Mouse (Mus musculus) ES-Bruce4 (cell line): ENCODE measurements around the gene Hfm1. TPM values are rescaled to one million over a fixed set of nuclear protein-coding genes. Genes with fewer than 3 reads are reported as not detected.

Source experiments
- H3K27ac ChIP-seq: 2 replicates; pipeline ENCODE4 v1.5.1; 2012; ENCODE audit warnings: low read length, inconsistent platforms; ENCODE audit not compliant: insufficient read depth
- H3K27me3 ChIP-seq: 2 replicates; pipeline ENCODE4 v1.6.1; 2012; ENCODE audit warnings: mild to moderate bottlenecking, low read length, inconsistent platforms; ENCODE audit not compliant: control insufficient read depth, poor library complexity, insufficient read depth, severe bottlenecking
- H3K36me3 ChIP-seq: 2 replicates; pipeline ENCODE4 v1.6.1; 2012; ENCODE audit warnings: inconsistent platforms, mild to moderate bottlenecking, low read length, moderate library complexity; ENCODE audit not compliant: control insufficient read depth, poor library complexity, insufficient read depth, severe bottlenecking
- H3K4me1 ChIP-seq: one replicate; pipeline ENCODE4 v1.8.1; 2011; ENCODE audit warnings: low read length; ENCODE audit not compliant: control insufficient read depth, insufficient read depth
- H3K4me3 ChIP-seq: 2 replicates; pipeline ENCODE4 v1.5.1; 2011; ENCODE audit warnings: low read depth, mild to moderate bottlenecking, low read length
- H3K9ac ChIP-seq: 2 replicates; pipeline ENCODE4 v1.6.1; 2012; ENCODE audit warnings: low read depth, mild to moderate bottlenecking, inconsistent platforms; ENCODE audit not compliant: poor library complexity, severe bottlenecking
- H3K9me3 ChIP-seq: replicated peaks from 2 replicates; pipeline ENCODE4 v1.6.1; 2012; ENCODE audit warnings: mild to moderate bottlenecking, low read length, inconsistent platforms; ENCODE audit not compliant: control insufficient read depth, poor library complexity, insufficient read depth, severe bottlenecking
- CTCF ChIP-seq: IDR thresholded peaks from one replicate; pipeline ENCODE4 v1.8.1; 2011; ENCODE audit warnings: low read depth, low read length
- EP300 ChIP-seq: IDR thresholded peaks from 2 replicates; pipeline ENCODE4 v1.6.1; 2011; ENCODE audit warnings: low read depth, low read length; ENCODE audit not compliant: insufficient read depth
- POLR2A ChIP-seq: IDR thresholded peaks from one replicate; pipeline ENCODE4 v1.8.1; 2011; ENCODE audit warnings: low read length; ENCODE audit not compliant: insufficient read depth
- polyA plus RNA-seq: library from polyadenylated mRNA; stranded (reverse); fragments of >200 nt; gene quantifications from 2 replicates; pipeline ENCODE4 v1.2.4, GENCODE M21; 2011; ENCODE audit warnings: low read depth; ENCODE audit not compliant: missing spikeins, insufficient read depth, insufficient read length

Gene Hfm1
- 2.8 and 3.5 TPM in 2 replicates for polyA plus RNA-seq

GRCm38 (mm10) chr5:106925488-106926368 is at the start of gene Hfm1:
Gene Hfm1 (minus strand): TSS chr5:106926321.
- Histone ChIP-seq H3K4me3 (peak within 1 kb of the TSS; percentile 85), H3K9me3 (no peaks in the 10 kb centered on the region), H3K27ac (no peak within 1 kb of the TSS), H3K9ac (peak within 1 kb of the TSS; percentile 94), H3K27me3 (peaks cover 2% of the 10 kb centered on the region), H3K4me1 (no peaks in the 10 kb centered on the region), H3K36me3 (no peaks in the 10 kb centered on the region)
- TF ChIP-seq CTCF (no peak), POLR2A (no peak), EP300 (no peak)

- no peak overlapping the region for H3K4me3 ChIP-seq
- H3K27me3 ChIP-seq: no peaks in the 10 kb centered on the region
- H3K36me3 ChIP-seq: peaks cover 55% of the 10 kb centered on the region
- H3K9me3 ChIP-seq: no peaks in the 10 kb centered on the region
- no peak overlapping the region for H3K9ac ChIP-seq
- no peaks in the 10 kb centered on the region for H3K4me1 ChIP-seq
- no peak overlapping the region for H3K27ac ChIP-seq
- TF ChIP-seq POLR2A (no peak), CTCF (no peak), EP300 (no peak)
Measured at GRCm38 (mm10) chr5:106973883-106974282, 47.8 kb upstream of the Hfm1 start.

- Histone ChIP-seq H3K4me3 (no peak overlapping the region), H3K27me3 (no peaks in the 10 kb centered on the region), H3K36me3 (peaks cover 31% of the 10 kb centered on the region), H3K9me3 (no peaks in the 10 kb centered on the region), H3K9ac (no peak overlapping the region), H3K4me1 (peaks cover 1% of the 10 kb centered on the region), H3K27ac (no peak overlapping the region)
- no peak for TF ChIP-seq CTCF
- no peak for TF ChIP-seq POLR2A
- TF ChIP-seq EP300: no peak
Measured at GRCm38 (mm10) chr5:106967578-106967977, 41.5 kb upstream of the Hfm1 start.

GRCm38 (mm10) chr5:106966443-106966842 is 40.3 kb upstream of the Hfm1 start:
- Histone ChIP-seq H3K27me3 (no peaks in the 10 kb centered on the region), H3K9ac (no peak overlapping the region), H3K4me1 (peaks cover 1% of the 10 kb centered on the region), H3K36me3 (peaks cover 25% of the 10 kb centered on the region), H3K9me3 (no peaks in the 10 kb centered on the region), H3K27ac (no peak overlapping the region), H3K4me3 (no peak overlapping the region)
- no peak for TF ChIP-seq CTCF
- no peak for TF ChIP-seq POLR2A
- TF ChIP-seq EP300: no peak

- Histone ChIP-seq H3K9ac (peak overlapping the region; percentile 86), H3K4me3 (peak overlapping the region; percentile 94), H3K4me1 (peaks cover 1% of the 10 kb centered on the region), H3K27ac (no peak overlapping the region), H3K9me3 (no peaks in the 10 kb centered on the region), H3K36me3 (peaks cover 21% of the 10 kb centered on the region), H3K27me3 (no peaks in the 10 kb centered on the region)
- TF ChIP-seq POLR2A (no peak), CTCF (no peak), EP300 (no peak)
Measured at GRCm38 (mm10) chr5:106964513-106965014, 38.4 kb upstream of the Hfm1 start.
